Mouse (Mus musculus) 416B (cell line): ENCODE data around the gene Tmem190.
"Not testable (repeated sequence)": the region's sequence is repeated elsewhere in the genome, so short reads cannot be mapped to it uniquely, and the experiment has no call there.

ENCODE experiments used
- DNase-seq: peaks from one replicate; pipeline ENCODE4 v3.0.0; 2011; ENCODE audit warnings: low read depth

The Tmem190 gene

DNA sequence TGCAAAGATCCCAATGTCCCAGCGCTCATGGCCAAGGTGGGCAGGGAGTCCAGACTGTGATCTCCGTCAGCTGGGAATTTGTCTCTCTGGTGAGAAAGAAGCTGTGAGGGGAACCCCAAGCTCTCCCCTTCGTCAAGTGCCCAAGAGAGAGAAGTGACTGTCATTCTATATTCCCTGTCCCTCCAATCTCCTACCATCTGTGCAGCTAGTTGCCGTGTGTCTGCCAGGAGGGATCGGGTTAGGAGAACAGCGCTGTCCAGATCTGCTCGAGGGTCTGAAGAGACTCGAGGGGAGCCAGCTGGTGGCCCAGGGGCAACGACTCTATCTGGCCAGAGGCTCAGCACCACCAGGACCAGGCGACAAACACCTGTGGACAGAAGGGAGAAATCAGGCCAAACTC, 6.6 kb upstream of the Tmem190 start:
- no peak for DNase-seq

DNA sequence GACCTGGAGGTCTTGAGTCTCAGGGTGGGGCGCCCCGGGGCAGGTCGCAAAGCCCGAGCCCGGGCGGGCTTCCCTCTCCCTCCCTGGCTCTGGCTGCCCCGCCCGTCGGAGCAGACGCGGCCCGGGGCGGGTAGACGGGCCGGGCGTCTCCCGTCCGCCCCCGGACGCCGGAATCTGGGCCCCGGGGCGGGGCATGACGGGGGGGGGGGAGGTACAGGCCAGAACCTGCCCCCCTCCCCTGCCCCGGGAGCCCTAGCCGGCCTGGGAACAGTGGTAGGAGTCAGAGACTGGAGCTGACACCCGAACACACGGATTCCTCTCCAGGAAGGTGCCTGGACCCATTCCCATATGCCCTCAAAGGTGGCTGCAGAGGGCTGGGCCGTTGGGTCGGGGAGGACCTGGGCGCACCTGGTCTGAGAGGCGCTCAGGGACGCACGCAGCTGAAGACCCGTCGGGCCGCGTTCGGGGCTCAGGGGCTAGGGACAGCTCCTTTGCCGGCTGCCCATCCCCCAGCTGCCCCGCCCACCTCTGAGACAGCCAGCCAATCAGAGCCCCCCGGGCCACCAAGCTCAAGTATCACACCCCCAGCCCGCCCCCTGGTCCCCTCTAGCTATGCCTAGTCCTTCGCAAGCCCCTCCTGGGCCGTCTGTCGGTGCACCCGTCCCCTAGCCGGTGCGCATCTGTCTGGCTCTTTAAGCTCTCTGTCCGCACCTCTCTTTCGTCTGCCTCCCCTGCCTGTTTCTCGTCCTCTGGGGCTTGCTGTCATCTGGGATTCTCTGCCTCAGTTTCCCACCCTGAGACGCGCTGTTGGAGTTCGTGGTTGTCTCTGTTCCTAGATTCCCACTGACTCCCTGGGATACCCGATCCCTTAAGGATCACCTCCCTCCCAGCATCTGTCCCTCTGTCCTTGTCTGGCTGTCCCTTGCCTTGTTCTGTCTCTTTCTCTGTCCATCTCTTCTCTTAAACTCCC, 5.6 kb upstream of the Tmem190 start:
- no peak for DNase-seq

DNA sequence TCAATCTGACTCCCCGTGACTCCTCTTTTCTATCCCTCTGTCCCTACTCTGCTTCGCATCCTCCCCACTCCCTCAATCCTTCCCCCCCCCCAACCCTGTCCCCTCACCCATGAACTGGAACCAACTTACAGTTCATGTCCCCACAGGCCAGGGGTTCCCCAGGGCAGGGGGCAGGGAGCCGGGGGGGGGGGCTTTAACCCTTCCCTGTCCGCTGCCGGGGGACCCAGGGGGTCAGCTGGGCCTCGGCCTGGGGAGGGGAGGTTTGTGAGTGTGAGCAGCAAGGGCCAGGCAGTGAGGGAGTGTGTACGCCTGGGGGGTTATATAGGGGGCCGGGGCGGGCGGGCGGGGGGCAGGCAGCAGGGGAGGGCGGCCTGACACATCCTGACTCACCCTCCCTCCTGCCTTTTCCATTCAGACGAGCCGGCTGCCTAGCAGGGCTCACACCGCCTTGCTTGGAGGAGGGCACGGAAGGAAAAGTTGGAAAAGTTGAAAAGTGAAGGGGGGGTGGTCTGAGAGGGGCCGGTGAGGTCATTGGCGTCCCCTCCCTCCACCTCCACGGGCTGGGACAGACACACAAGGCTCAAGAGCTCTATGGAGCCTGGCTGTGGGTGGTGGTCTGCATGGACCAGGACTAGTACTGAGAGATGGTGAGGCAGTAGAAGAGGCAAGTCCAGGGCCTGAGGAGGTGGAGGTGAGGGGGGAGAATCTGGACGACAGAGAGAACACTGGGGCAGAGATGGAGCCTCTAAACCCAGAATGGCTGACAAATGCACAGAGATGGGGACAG, 4.7 kb upstream of the Tmem190 start:
- DNase-seq = no peak

DNA sequence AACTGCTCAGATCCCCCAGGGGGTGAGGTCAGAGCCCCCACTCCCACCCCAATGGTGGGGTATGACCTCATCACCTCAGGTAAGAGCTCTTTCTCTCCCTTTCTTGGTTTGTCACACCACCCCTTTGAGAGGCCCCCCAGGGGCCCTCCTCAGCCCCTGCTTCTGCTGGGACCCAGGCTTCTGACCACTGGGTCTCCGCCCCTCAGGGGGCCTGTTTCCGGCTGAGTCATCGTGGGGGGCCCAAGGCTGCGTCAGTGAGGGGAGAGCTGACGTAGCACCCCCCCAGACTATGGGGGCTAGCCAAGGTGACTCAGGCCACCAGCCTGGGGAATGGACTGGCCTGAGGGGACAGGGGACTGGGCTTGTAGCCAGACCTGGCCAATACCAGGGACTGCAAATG, 2.8 kb upstream of the Tmem190 start:
- peak; percentile 65 for DNase-seq

DNA sequence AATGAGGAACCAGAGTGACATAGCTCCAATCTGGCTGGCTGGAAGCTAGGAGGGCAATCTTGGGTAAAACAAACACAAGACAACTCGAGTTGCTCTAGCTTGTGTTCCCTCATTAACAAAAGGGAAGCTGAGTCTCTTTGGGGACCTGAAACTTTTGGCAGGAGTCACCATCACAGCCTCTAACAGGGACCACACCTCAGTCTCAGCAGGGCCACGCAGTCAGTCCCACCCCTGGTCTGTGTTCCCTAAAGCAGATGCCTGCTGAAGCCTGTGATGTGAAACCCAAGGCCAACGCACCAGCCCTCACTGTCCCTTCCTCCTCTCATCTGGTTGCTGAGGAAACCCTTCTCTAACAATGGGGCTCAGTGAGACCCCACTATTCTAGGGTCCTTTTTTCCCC, 607 bp upstream of the Tmem190 start:
- DNase-seq = no peak

DNA sequence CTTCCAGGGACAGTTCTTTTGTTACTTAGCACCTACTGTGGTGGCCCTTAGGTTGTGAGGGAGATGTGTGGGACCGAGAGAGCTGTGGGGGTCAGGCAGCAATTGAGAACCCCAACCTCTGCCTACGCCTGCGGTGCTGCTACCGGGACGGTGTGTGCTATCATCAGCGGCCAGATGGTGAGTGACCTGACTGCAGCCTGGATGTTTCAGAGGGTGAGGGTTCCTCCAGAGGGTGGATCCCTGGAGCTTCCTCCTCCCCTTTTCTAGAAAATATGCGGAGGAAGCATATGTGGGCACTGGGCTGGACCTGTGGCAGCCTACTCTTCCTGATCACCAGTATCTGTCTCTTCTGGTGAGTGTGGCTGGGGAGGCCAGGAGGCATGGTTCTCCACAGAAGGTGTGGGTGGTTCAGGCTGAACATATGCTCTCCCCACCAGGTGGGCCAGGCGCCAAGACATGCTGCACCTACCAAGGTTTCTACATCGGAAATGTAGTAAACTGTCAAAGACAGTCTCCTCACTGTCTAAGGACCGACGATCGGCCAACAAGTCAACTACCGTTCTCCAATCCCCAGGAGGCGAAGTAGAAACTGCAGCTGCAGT, 1.0 kb downstream of the Tmem190 start:
- peak; percentile 28 for DNase-seq

DNA sequence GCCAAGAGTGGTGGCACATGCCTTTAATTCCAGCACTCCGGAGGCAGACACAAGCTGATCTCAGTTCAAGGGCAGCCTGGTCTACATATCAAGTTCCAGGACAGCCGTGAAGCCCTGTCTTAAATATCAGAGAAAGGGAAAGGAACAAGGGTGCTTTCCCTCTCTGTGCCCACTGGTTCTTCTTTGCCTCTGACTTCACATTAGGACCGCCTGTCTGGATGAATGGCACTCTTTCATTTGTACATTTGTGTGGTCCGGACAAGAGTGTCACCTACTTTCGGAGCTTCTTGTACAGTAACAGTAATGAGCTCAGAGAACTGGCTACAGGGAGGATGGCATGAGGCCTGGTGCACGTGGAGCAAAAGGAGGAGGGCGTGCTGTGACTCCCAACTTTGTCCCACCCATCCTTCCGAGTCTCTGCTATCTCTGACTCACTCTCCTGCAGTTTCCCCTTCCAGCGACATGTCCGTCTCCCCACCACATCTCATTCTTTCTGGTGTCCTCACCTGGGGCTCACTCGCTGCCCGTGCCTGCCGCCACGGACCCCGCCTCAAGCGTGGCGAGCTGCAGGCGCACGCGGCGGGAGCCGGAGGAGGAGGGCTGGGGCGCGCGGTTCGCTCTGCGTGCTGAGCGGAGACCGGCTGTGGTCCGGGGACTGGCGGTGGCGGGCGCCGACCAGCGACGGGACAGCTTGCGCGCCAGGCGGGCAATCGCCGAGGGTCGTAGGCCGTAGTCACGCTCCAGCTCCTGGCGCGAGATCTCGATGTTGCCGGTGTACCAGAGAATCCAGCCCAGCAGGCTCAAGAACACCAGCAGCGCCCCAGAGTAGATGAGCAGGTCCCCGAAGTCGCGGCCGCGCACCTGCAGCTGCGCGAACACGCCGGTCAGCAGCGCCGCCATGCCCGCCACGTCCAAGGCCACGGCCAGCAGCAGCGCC, 6.0 kb downstream of the Tmem190 start:
- peak; percentile 84 for DNase-seq

DNA sequence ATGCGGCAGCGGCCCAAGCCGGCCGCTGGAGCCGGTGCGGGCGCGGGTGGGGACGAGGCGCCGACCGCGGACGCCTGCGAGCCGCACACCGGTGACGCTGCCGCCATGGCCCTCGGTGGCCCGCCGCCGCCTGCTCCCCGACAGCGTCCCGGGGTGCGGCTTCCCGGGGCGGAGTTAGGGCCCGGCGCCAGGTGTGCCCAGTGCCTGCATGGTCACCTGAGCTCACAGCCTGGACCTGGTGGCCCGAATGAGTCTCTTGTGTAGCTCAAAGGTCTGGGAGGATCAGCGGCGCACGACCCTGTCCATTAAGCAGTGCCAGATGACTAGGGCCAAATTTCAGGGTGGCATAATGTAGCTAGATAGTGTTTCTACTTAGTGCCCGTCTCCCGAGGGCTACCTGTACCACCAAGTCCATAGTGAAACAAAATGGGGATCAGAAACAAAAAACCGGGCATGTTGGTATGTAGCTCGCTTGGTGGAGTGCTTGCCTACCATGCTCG, 6.7 kb downstream of the Tmem190 start, which contains the start of gene Tmem238:
Tmem238 (minus strand) TSS at position 221 of the 500 bp plus-strand sequence.
- peak; percentile 35 for DNase-seq

DNA sequence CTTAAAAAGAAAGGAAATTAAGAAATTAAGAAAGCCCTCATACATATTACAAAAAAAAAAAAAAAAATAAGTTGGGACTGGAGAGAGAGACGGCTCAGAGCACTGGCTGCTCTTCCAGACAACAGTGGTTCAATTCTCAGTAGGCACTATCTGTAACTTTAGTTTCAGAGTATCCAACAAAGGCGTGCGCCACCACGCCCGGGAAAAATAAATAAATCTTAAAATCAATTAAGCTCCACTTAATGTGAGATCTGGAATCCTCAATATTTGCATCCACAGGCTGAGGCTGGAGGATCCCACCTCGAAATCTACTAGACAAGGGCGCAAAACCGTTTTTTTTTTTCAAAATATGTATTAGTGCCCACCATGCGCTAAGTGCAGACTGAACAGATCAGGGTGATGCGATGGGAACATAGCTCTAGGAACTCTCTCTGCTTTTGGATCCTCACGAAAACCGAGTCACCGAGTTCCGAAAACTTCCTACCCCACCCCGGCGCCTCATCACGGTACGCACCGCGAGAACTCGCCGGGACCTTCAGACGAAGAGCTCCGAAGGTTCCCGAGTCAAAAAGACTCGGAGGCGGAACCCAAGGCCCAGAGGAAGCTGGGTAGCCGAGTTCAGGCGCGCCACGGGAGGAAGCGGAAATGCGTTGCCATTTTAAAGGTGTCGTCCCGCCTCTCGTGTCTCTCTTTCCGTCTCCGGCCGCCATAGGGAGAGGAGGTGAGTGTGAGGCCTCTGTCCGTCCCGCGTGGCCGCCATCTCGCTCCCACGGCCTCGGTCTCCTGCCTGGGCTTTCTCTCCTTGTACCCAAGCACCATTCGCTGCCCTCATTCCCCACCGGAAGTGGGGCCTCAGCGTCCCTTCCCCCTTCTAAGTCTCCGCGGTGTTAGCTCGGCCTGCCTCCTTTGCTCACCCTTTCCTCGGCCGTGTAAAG, 9.8 kb downstream of the Tmem190 start, which contains the start of gene Rpl28:
Rpl28 (plus strand) TSS at position 597 of the 935 bp plus-strand sequence.
- peak; percentile 98 for DNase-seq

DNA sequence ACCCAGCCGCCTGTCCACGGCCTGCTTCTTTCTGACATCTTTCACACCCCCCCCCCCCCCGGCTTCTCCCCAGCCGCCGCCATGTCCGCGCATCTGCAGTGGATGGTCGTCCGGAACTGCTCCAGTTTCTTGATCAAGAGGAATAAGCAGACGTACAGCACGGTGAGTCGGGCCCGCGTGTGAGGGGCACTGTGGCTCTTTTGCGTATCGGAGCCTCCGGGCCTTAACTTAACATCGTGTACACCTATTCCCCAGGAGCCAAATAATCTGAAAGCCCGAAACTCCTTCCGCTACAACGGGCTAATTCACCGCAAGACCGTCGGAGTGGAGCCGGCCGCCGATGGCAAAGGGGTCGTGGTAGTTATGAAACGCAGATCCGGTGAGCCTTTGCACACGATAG, 10.5 kb downstream of the Tmem190 start:
- DNase-seq = not testable (repeated sequence)

DNA sequence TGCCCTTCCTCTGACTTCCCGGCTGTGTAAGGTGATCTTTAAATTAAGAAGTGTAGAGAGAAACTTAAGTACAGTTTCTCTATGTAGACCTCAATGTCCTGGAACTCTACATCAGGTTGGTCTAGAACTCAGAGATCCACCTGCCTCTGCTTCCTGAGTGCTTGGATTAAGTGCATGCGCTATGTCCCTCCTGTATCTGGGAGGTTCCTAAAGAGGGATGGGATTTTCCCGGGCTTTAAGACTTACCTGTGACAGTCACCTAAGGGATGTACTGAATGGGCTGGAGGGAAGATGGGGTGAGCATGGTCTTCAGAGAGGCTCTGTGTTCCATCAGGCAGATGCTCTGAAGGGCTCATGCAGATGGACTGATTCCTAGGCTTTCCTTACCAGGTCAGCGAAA, 10.9 kb downstream of the Tmem190 start:
- peak; percentile 27 for DNase-seq

DNA sequence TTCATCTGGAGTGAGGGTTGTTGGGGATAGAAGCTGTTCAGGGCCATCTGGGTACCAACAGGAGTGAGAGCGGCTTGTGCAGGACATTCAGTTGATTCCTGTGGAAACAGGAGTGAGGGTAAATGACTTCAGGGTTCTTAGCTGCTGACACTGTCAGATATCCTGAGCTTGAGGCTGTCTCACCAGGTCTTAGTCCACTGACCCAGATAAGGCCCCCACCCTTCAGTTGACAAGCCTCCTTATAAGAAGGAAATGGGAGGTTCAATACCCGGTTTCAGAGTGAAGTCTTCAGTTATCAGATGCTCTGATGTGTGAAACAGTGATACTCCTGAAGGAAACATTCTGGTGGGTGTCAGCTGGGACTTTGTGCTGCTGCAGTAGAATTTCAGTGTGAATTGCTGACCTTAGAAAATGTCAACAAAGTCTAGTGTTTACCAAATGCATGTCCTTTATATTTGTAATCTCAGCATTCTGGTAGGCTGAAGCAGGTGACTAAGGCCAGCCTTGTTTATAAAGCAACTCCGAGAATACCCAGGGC, 12.0 kb downstream of the Tmem190 start:
- no peak for DNase-seq

DNA sequence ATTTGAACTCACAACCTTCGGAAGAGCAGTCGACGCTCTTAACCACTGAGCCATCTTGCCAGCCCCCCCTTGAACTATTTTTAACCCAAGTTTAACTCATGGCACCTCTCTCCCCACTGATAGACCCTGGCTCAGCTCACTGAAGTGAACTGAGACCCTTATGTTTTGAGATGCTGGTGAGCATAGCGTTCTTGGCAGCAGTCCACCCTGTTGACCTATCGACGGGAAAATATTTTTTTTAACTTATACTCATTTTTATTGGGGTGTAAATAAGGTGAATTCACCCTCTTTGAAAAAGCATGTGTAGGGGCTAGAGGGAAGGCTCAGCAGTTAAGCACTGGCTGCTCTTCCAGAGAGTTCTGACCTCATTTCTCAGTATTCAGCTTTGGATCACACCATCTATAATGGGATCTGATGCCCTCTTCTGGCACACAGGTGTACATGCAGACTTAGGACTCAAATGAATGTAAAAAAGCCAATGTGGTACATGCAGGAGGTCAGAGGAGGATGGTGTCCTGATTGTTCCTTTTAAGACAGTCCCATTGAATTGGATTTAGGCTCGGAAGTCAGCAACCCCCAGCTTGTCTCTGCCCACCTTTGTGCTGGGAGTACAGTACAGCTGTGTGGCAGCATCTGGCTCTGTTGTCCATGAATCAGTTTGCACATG, 13.2 kb downstream of the Tmem190 start:
- peak; percentile 77 for DNase-seq

DNA sequence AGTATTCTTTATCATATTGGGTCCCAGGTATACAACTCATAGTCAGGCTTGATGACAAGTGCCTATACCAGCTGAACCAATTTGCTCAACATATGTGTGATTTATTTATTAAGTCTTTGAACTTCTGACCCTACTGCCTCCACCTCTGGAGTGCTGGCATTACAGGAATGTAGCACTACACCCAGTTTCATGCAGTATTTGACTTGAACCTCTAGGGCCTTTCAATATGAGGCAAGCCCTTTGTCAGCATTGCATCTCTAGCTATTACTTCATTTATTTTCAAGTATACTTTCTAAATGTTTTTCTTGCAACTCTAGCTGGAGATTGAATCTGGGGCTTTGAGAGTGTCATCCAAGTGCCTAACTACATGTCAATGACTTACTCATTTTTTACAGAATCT, 19.5 kb downstream of the Tmem190 start:
- no peak for DNase-seq

DNA sequence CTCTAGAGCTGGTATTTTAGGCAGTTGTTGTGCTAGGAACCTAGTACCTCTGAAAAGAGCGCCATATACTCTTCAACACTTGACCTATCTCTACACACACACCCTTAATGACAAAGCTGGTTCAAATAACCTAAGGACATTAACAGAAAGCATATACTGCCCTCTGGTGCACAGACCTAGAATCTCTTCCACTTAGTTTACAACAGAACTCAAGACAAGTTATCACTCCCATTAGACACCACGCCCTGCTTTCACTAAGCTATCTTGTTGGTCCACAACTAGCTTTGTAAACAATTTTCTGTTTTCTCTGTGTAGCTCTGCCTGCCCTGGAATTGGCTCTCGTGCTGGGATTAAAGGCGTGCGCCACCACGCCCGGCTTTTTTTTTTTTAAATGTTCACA, 24.0 kb downstream of the Tmem190 start:
- peak; percentile 80 for DNase-seq

DNA sequence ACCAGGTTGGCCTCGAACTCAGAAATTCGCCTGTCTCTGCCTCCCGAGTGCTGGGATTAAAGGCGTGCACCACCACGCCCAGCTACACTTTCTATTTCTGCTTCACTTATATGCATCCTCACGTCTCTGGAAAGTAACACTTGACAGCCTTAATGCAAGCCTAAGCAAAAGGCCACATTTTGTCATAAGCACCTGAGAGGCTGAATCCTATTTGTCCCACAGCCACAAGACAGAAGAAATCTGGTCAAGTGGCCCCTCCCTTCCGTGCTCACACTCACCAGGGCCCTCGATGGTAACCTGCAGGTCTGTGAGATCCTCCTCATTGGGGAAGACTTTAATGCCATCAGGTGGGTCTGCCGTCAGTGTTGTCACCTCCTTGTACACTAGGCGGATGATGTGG, 28.4 kb downstream of the Tmem190 start:
- DNase-seq = not testable (repeated sequence)

DNA sequence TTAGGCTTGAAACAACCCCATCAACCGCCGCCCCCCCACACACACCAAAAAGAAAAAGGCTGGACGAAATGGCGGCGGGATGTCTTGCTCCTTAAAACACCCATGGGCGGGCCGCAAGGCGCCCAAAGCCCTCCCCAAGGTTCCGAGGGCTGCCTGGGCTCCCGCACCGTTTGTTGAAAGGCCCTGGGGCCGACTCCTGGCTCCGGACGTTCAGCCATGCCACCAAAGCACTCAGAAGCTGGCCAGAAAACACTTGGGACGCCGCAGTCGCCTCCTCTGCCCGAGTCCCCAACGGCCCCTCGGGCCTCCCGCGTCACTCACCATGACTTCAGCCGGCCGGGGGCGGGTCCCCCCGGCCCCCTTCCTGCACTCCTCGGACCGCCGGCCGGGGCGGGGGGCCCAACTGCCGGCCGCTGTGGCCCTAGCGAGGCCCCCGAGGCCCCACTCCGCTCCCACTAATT, 29.1 kb downstream of the Tmem190 start:
- peak; percentile 35 for DNase-seq

DNA sequence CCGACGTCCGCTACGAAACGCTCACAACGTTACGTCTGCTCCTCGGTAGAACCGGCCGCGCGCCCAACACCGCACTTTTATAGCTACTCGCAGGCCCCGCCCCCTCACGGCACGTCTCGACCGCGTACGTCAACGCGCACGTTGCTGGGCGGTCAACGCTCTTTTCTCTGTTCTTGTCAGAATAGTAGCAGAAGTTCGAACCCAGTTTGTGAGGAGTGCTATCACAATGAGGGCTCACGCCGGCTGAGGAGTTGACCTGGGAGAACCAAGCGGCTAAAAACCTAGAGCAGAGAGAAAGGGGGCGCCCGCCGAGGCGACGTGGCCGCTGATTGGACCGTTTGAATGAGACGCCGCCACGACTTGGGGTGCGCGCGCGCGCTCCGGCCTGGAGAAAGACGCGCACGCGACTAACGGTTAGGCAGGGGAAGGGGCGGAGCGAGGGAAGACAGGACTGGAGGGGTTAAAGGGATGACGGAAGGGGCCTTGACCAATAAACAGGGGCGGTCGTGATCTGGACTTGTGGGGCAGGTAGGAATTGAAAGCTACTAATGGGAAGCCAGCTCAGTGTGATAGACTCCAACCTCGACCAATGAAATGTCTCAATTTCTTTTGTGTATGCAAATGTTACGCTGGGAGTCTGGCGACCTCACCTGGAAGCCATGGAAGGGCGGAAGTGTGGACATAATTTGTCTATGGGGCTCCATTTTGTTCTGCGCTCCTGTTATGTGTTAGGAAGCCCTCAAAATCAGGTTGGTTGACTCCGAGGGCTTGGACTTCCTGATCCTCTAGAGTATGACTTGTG, 29.8 kb downstream of the Tmem190 start, which contains the start of gene Ube2s:
Ube2s (minus strand) TSS at position 288 of the 802 bp plus-strand sequence.
- peak; percentile 100 for DNase-seq
